Mouse (Mus musculus) G1E (cell line): ENCODE measurements around the gene Casp7.

Experiments
- CTCF ChIP-seq: IDR thresholded peaks from 2 replicates; pipeline ENCODE4 v1.5.1; 2012; ENCODE audit warnings: low read depth, low read length, inconsistent platforms, mixed read lengths
- GATA1 ChIP-seq: IDR thresholded peaks from 2 replicates; pipeline ENCODE4 v1.6.1; 2012; ENCODE audit warnings: borderline replicate concordance, low read length, inconsistent platforms, mixed read lengths
- POLR2AphosphoS5 ChIP-seq: IDR thresholded peaks from 2 replicates; pipeline ENCODE4 v1.6.1; 2012; ENCODE audit warnings: low read depth, low read length, inconsistent platforms; ENCODE audit not compliant: insufficient replicate concordance

GRCm38 (mm10) chr19:56366625-56367024 is 30.3 kb upstream of the Casp7 start:
- no peak for TF ChIP-seq CTCF
- no peak for TF ChIP-seq POLR2AphosphoS5
- TF ChIP-seq GATA1 = no peak
